Mouse (Mus musculus) T-helper 1 cell (primary cell): ENCODE results near the gene Tmem135.

Experiments used
- in situ Hi-C: fragments of 300-600 bp; cut with MboI, MseI; formaldehyde crosslinking; loops from one replicate; pipeline ENCODE4 v1.15.1; 2025; ENCODE audit warnings: high pct_unique_total_duplicates

Tmem135 gene

DNA sequence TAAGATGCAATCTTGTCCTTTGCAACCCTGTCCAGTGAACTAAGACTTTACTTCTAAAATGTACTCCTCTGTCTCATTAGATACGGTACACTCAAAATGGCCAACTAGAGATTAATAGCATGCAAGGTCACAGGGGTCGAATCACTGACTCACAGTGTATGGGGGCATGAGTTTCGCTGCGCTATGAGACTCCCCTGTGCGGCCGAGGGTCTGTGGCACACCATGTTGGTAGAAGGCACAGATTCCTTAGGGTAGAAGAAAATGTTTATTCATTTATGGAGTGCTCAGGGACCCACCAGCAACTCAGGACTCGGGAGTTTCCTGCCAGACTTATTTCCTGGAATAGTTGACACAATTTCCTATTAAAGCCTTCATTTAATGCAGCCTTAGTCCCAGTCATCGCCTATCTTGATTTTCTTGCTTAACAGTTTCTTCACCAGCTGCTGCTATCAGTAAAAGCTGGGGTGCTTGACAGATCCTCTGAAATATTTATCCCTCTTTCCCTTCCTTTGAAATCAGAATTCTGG lies 14.2 kb upstream of the Tmem135 start:
- in situ Hi-C loops: no loop called here

DNA sequence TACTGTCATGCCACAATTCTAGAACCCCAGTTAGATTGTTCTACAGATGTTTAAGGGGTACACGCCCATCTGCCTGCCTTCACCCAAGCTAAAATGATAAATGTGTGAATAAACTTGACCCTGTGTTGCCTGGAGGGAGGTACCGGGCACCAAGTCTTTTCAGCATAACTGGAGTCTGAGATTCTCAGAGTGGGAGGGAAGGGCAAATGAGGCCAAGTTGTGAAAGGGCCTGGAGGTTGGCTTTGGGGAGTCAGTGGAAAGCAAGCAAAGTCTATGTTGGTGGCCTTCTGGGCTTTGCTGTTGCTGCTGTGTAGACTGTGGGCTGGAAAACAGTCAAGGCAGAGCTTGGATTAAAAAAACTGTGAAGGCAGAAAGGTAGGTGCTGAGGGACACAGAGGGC lies 13.7 kb upstream of the Tmem135 start:
- in situ Hi-C loops: no loop called here

DNA sequence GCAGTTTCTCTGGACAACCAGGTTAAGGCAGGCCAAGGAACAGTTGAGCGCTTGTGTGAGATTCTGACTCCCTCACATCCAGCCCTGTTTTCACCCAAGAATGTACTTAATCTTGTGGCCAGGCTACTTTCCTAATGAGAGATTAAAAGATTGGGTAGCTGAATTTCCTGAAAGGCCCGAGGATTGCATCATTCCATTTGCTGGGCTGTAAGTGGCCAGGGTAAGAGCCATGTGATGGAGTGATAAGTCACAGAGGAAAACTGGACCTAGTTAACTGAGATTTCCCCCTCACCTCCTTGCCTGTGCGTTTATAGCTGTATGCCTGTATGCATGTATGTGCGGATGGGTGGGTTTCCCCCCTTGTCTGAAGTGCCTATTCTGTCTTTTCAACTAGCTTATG lies 12.0 kb upstream of the Tmem135 start:
- in situ Hi-C loops: no loop called here

DNA sequence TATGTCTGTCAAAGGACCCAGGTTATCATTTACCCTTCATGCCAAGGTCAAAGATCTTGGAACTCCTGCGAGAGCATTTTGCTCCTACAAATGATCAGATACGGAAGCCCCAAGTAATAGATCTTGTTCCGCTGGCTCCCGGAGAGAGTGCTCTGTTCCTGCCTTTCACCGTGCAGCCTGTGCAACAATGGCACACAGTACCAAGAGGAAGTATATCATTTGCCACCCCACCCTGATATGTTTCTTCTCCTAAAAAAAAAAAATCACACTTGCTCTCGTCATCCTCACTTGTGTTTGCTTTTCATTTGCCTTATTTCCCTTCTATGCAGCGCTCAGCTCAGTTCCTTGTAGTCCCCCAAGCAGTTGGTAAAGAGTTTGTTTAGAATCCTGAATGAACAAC lies 8.1 kb upstream of the Tmem135 start:
- in situ Hi-C loops: loop anchor here (5.0 kb wide), 1 partner anchor 230 kb away; no protein-coding TSS in a partner anchor

DNA sequence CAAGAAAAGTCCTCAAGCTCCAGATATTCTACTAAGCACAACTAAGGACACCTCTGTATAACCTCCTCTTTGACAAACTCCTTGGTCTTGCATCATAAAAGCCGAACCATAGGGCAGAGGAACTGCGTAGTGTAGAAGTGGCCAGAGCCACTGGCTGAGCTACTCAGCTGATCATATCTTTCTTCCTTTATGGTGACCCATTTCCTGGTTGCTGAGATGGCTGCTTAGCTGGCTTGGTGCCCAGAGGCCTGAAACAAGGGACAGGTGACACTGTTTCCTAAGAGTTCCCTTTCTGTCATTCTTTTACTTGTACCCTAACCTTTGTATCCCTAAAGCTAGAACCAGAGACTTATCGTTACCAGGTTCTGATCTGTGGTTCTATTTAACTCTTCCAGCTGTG lies 7.3 kb upstream of the Tmem135 start:
- in situ Hi-C loops: loop anchor here (5.0 kb wide), 1 partner anchor 229 kb away; no protein-coding TSS in a partner anchor

DNA sequence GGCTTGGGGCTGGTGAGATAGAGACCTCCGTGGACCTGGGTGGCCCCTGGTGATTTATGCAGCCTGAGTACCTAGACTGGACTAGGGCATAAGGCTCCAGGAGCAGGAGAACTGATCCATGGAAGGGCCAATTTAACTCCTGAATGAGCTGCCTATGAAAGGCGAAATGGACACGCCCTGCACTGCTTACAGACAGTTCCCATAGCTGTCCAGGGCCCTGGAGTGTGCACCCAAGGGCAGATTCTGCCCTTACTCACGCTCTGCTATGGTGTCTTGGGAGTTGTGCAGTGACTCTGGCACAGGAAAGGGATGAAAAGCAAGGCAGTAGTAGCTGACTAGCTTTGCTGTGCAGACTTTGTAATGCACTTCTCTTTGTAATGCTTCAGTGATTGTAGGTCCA lies 6.3 kb upstream of the Tmem135 start:
- in situ Hi-C loops: loop anchor here (5.0 kb wide), 1 partner anchor 228 kb away; no protein-coding TSS in a partner anchor

DNA sequence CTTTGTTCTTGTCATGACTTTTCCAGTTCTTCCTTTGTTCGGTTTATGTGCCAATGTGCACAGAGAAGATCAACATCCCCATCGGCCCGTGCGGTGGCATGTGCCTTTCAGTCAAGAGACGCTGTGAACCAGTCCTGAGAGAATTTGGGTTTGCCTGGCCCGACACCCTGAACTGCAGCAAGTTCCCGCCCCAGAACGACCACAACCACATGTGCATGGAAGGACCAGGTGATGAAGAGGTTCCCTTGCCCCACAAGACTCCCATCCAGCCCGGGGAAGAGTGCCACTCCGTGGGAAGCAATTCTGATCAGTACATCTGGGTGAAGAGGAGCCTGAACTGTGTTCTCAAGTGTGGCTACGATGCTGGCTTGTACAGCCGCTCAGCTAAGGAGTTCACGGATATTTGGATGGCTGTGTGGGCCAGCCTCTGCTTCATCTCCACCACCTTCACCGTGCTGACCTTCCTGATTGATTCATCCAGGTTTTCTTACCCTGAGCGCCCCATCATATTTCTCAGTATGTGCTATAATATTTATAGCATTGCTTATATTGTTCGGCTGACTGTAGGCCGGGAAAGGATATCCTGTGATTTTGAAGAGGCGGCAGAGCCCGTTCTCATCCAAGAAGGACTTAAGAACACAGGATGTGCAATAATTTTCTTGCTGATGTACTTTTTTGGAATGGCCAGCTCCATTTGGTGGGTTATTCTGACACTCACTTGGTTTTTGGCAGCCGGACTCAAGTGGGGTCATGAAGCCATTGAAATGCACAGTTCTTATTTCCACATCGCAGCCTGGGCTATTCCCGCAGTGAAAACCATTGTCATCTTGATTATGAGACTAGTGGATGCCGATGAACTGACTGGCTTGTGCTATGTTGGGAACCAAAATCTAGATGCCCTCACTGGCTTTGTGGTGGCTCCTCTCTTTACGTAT lies 3.3 kb upstream of the Tmem135 start:
- in situ Hi-C loops: loop anchor here (5.0 to 10.0 kb wide), 2 partner anchors 70 to 1048 kb away; partner anchors contain the start of gene Tmem126a

DNA sequence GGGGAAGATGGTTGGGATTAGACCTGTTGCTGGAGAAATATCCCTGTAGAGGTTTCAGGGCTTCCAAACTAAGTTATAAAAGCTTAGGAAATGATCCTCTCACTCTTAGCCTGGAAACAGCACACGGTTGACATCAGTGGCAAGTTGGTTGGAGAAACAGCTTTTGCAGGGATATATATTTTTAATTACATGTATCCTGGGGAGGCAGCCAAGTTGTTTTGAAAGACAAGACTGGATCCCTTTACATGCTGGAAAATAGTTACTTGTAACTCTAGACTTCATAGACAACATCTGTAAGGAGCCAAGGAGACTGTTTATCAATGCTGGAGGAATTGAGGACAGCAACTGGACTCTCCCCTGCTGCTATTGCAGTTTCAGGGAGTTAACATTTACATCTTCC lies 2.0 kb upstream of the Tmem135 start:
- in situ Hi-C loops: loop anchor here (5.0 to 10.0 kb wide), 2 partner anchors 69 to 1049 kb away; partner anchors contain the start of gene Tmem126a

DNA sequence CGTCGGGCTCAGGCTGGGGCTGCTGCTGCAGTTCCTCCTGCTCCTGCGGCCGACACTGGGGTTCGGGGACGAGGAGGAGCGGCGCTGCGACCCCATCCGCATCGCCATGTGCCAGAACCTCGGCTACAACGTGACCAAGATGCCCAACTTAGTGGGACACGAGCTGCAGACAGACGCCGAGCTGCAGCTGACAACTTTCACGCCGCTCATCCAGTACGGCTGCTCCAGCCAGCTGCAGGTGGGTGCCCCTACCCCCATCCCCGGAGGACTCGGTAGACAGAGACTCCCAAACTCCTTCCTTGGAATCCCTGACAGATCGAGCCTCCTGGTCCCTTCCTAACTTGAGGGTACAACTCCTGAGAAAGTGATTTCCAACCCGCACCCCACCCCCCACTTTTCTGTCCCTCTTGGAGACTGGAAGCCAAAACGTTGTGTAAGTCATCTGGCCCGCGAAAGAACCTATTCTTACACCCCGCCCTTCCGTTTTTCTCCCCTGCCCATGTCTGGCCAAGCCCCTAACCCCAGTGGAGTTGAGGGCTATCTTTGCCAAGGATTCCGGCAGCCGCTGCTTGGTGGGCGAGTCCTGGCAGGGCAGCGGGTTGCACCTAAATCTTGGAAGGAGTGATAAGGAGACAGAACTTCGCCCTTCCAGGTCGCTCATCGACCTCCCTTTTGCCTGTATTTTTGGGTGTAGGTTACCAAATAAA lies 865 bp upstream of the Tmem135 start:
- in situ Hi-C loops: loop anchor here (5.0 to 10.0 kb wide), 2 partner anchors 68 to 1050 kb away; partner anchors contain the start of gene Tmem126a

DNA sequence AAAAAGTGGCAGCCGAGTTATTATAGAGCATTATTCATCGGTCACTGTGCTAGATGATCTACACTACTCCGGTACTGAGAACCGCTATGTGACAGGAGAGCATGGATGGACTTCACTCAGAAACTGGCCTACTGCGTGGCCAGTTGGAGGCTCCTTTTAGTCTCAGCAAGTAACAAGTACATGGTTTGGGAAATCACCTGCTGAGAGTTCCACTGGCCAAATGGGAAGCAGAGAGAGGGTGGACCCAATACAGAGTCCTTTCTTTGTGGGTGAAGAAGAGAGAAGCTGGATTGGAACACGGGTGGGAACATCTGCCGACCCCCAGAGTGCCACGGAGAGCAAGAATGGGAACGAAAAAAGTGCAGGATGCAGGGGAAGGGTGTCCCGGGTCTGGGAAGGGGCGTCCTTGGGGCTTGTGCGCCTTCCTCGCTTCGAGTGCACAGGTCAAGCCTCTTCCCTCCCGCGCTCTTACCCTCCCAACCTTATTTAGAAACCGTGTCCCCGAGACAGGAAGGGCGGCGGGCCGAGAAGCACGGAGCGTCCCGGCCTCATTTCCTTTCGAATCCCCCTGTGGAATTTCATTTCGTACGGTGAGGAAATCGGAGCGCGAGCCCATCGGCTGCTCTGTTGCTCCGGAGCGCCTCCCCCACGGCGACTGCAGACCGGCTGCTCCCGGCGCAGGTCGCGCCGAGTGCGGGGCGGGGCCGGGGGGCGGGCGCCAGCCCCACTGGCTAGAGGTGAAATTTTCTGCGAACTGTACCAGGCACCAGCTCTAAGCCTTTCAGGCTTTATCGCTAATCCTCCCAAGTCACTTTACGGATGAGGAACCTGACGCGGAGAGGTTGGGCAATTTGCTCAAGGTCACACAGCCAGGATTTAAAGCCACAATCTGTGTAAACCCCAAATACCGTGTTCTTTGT lies 709 bp downstream of the Tmem135 start:
- in situ Hi-C loops: loop anchor here (10.0 kb wide), 1 partner anchor 1051 kb away; the partner anchor contains the start of gene Tmem126a

DNA sequence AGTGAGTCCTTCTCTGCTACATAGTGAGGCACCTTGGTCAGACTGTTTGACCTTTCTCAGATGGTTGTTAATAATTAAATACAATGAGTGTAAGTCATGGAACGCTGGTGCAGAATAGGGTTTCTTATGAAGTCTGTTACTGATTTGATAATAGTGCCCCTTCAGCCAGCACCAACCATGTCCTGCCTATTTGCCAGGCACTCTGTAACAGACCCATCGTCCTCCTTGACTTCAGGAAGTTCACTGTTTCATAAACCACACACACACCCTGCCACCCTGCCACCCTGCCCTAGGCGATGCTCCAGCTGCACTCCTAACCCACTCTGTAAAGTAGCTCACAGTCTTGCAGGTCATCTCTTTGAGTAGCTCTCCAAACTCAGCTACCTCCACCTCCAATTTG lies 2.1 kb downstream of the Tmem135 start:
- in situ Hi-C loops: loop anchor here (10.0 kb wide), 1 partner anchor 1053 kb away; the partner anchor contains the start of gene Tmem126a

DNA sequence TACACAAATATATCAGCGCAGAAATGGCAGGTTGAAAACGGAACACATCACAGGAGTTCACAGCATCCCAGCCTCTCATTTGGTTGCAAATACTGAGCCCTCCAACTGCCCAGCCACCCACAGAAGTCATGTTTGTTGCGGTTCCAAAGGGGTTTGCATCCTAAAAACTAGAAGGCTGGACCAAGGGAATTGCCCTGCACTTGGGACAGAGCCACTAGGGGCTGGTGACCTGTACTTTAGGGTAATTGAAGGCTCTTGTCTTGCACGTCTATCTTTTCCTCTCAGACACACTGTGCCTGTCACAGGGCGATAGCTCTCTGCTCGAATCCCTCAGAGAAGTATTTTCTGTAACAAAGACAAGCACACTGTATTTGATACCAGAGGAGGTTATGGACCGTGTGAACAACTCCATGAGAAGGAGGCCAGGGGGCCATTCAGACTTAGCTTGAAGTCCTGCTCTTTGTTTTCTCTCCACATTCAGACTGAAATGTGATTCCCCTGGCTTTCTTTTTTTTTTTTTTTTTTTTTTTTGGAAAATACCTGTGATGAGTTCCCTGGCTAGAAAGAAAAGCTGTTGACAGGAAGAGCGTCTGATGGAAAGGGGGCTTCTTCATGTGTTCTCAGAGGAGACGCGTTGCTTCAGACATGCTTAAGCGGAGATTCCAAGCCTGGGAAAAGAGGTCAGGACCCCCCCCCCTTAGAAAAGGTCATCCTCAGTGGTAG lies 2.7 kb downstream of the Tmem135 start:
- in situ Hi-C loops: loop anchor here (10.0 kb wide), 1 partner anchor 1054 kb away; the partner anchor contains the start of gene Tmem126a

DNA sequence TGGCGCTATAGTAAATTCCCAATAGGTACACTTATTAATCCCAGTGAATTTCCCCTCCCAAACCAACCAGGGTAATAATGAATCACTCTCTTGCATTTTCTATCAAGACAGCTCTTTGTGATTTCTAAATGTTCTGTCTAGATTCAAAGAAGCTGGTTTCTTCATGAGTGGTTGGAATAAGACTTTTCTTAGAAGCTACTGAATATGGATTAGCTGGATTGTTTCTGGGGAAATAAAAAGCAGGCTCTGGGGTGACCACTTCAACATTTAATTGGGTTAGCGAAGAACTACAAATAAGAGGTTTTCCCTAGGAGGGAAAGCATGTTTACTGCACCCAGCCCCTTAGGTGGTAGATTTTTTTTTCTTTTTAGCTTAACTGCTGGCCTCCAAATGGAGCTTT lies 3.3 kb downstream of the Tmem135 start:
- in situ Hi-C loops: loop anchor here (10.0 kb wide), 1 partner anchor 1054 kb away; the partner anchor contains the start of gene Tmem126a

DNA sequence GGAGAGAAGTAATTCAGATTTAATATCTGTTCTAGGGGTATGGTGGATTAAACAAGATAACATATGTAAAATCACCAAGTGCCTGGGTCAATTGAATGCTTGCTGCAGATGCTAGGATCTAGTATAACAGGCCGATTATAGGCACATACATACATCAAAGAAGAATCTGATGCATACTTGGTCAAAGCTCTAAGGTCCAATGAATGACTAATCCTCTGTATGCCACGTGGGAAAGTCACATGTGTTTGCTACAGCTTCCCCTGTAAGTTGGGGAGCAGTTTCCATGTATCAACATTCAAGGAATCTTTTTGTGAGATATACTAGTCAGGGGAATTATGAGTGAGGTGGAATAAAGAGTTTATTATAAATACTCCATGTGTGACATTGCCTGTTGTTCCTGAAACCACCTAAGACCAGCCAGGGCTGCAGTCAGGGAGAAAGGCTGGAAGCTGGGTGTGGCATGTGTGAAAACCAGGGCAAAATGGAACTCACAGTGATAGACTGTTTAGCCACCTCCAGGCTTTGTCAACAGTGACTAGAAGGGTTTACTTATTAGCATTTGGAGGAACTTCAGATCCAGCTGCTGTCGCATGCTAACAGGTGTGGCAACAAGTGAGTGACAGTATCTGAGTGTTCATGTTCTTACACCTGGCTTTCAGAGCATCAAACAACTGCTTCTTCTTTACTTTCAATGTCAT lies 6.0 kb downstream of the Tmem135 start:
- in situ Hi-C loops: no loop called here

DNA sequence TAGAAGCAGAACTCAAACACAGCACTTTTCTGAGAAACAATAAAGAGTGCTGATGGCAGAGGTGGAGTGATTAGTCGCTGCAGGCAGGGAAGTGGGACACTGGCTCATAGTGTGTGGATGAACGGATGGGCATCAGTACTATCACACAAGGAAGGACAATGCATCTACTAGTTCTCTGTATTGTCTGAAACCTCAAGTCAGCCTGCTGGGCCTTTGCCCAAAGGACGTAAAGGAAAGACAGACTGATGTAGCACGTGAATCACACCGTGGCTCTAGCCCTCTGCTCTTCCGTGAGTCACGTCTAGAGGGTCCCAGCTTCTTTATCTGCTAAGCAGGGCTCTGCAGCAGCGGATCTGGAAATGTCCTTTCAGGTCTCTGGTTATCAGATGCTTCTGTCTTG lies 7.6 kb downstream of the Tmem135 start:
- in situ Hi-C loops: no loop called here

DNA sequence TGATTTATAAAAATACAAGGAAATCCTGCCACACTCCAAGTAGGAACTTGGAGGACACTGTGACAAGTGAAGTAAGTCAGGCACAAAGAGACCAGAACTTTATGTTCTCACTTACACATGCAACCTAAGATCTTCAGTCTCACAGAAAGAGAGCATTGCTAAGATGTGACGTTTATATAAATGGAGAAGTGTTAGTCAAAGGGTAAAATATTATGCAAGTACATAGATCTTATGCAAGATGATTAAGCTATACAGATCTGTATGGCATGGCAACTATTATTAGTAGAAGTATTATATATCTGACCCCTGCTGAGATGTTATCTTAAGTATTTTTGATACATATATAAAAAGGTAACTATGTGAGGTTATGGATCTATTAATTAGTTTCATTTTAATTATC lies 8.6 kb downstream of the Tmem135 start:
- in situ Hi-C loops: no loop called here

DNA sequence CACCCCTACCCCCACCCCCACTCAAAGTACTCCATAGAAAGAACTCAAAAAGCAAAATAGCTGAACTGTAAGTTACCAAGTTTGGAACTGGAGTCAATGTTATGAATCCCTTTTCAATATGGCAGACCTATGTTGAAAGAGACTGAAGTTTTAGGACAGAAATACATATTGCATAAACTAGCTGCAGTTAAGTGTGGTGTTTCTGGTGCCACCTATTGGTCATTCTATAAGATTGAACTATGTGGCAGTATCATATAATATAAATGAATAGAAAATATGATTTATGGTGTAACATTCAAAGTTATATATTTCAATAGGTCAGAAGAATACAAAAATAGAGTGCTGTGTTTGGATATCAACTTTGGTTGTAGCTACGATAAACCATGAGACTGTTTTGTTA lies 11.2 kb downstream of the Tmem135 start:
- in situ Hi-C loops: no loop called here

DNA sequence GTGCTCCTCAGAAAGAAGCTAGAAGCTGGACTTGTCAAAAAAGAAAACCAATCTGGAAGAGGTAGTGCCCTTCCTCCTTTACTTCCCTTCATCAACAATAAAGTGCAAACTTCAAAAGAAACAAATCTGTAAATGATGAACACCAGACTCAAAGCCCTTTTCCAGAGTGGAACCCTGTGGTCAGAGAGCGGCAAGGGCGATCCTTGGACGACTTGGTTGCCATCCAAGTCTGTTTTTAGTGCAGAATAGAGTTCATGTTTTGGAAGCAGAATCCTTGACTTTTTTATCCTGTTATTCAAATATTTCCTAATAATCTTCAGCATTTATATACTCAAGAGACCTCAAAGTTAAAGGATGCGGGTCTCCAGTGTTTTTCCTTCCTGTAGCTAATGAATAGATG lies 11.6 kb downstream of the Tmem135 start:
- in situ Hi-C loops: no loop called here

DNA sequence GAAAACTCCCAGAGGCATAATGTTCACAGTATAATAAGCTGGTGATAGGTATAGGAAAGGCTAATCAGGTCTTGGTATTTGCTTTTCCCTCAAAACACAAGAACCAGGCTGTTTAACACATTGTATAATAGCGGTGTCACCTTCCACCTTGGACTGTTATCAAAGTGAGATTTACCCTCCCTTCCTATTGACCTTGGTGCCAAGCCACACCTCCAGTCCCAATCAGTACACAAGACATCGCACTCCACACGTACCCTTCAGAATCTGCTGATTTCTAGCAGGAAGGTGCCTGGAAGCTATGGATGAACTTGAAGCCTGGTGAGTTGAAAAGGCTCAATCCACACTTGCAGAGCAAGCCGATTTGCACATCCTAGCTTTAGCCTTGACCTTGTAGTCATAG lies 12.2 kb downstream of the Tmem135 start:
- in situ Hi-C loops: no loop called here
